Mouse (Mus musculus) liver, embryonic 14.5 days (tissue): ENCODE data around the gene Cs. TPM values are rescaled to one million over a fixed set of nuclear protein-coding genes. Genes with fewer than 3 reads are reported as not detected.

Source experiments
- ATAC-seq: fragments of 200-750 bp; cut with Nextera tagmentation; 2 replicates; pipeline ENCODE4 v1.8.0; 2017; ENCODE audit warnings: moderate number of reproducible peaks, mild to moderate bottlenecking, moderate library complexity; ENCODE audit not compliant: insufficient read depth
- DNase-seq, 3 experiments: peaks; one replicate each; pipeline ENCODE4 v3.0.0-alpha.2; 2012 to 2013; ENCODE audit warnings: low read depth in 3 of 3, low spot score in 3 of 3
- H3K27ac ChIP-seq: fragments of 300-500 bp; sonication (generic); 2 replicates; pipeline ENCODE4 v1.5.1; 2014; ENCODE audit warnings: moderate library complexity, mild to moderate bottlenecking, control low read depth, inconsistent platforms
- H3K27me3 ChIP-seq: fragments of 300-500 bp; sonication (generic); 2 replicates; pipeline ENCODE4 v1.6.1; 2014; ENCODE audit warnings: mild to moderate bottlenecking, low read length, moderate library complexity; ENCODE audit not compliant: control insufficient read depth, insufficient read depth
- H3K36me3 ChIP-seq: fragments of 300-500 bp; sonication (generic); replicated peaks from 2 replicates; pipeline ENCODE4 v1.6.1; 2014; ENCODE audit warnings: low read depth; ENCODE audit not compliant: control insufficient read depth, insufficient read depth
- H3K4me1 ChIP-seq, 2 experiments: fragments of 200-500 bp in 1 of 2; fragments of 300-500 bp in 1 of 2; sonication (generic) in 1 of 2; replicated peaks; 2 replicates each; pipeline ENCODE4 v1.6.1; 2012 to 2014; ENCODE audit warnings: antibody characterized with exemption in 1 of 2, inconsistent platforms in 1 of 2, low read length in 1 of 2; ENCODE audit not compliant: control insufficient read depth in 2 of 2, insufficient read depth in 2 of 2
- H3K4me2 ChIP-seq: fragments of 300-500 bp; sonication (generic); 2 replicates; pipeline ENCODE4 v1.6.1; 2014; ENCODE audit warnings: low read depth, mild to moderate bottlenecking, control low read depth, moderate library complexity
- H3K4me3 ChIP-seq, 2 experiments: fragments of 200-500 bp in 1 of 2; fragments of 300-500 bp in 1 of 2; sonication (generic) in 1 of 2; 2 replicates each; pipeline ENCODE4 v1.5.1; 2012 to 2014; ENCODE audit warnings: low read depth in 2 of 2, low read length in 2 of 2, mild to moderate bottlenecking in 2 of 2, control low read depth in 1 of 2, inconsistent platforms in 1 of 2, moderate library complexity in 1 of 2; ENCODE audit not compliant: insufficient read depth in 1 of 2
- H3K9ac ChIP-seq: fragments of 300-500 bp; sonication (generic); replicated peaks from 2 replicates; pipeline ENCODE4 v1.6.1; 2014; ENCODE audit warnings: mild to moderate bottlenecking, control low read depth, moderate library complexity
- H3K9me3 ChIP-seq: fragments of 300-500 bp; sonication (generic); 2 replicates; pipeline ENCODE4 v1.6.1; 2016; ENCODE audit warnings: low read length, mixed read lengths; ENCODE audit not compliant: control insufficient read depth
- CTCF ChIP-seq: IDR thresholded peaks from 2 replicates; pipeline ENCODE4 v1.5.1; 2016; ENCODE audit warnings: antibody characterized with exemption, low read depth, control low read depth
- EP300 ChIP-seq: IDR thresholded peaks from 2 replicates; pipeline ENCODE4 v1.6.1; 2016; ENCODE audit warnings: antibody characterized with exemption, low read depth
- WGBS: fragments of 180-500 bp; shearing (Covaris S2); extraction: QIAGEN DNeasy Blood & Tissue Kit; methylation state at CpG from one replicate; pipeline ENCODE4 v1.1.7; 2014; ENCODE audit not compliant: insufficient replicate concordance; 5-methylcytosine and 5-hydroxymethylcytosine counted together
- polyA plus RNA-seq, 2 experiments: library from polyadenylated mRNA; depleted of rRNA in 1 of 2; stranded (reverse) in 1 of 2; unstranded in 1 of 2; fragments of >200 nt; fragmentation: Nextera tagmentation in 1 of 2; extraction: Ambion mirVana in 1 of 2; gene quantifications; 2 replicates each; pipeline versions ENCODE4 v1.2.1 to v1.2.3; 2012 to 2014

Cs gene
- polyA plus RNA-seq, 2 experiments: 80.5 to 117 TPM

GRCm38 (mm10) chr10:128369218-128369543, 31.6 kb downstream of the Cs start:
- no peaks in the 10 kb centered on the region for H3K27me3 ChIP-seq
- H3K4me2 ChIP-seq: peak overlapping the region; percentile 98
- TF ChIP-seq EP300 (no peak), CTCF (no peak)
- peak overlapping the region; percentile 80 to 85 for H3K4me3 ChIP-seq
- peaks cover 8% of the 10 kb centered on the region for H3K36me3 ChIP-seq
- 3% methylated on average over 9 of the region's 9 CpGs for WGBS
- H3K9ac ChIP-seq: peak overlapping the region; percentile 88
- H3K4me1 ChIP-seq: peaks cover 14 to 20% of the 10 kb centered on the region in 2 experiments
- no peak for DNase-seq
- peak overlapping the region; percentile 88 for H3K27ac ChIP-seq
- no peaks in the 10 kb centered on the region for H3K9me3 ChIP-seq
- ATAC-seq: no peak

DNA sequence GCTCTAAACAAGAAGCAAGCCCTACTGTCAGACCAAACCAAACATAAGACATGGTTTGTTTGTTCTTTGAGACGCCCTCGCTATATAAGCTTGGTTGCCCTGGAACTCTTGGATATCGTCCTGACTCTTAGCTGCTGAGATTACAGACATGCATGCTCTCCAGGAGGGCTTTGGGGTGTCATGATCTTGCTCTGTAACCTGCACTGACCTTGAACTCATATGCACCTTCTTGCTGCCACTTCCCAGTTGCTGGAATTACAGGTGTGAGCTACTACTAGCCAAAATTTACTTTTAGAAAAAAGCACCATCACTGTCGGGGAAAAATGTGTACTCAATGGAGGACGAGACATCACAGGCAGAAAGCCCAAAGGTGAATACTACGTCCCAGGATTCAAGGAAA, 32.1 kb downstream of the Cs start:
- peaks cover 6% of the 10 kb centered on the region for H3K36me3 ChIP-seq
- H3K27ac ChIP-seq: peak overlapping the region; percentile 88
- TF ChIP-seq EP300 (no peak), CTCF (no peak)
- peak overlapping the region; percentile 80 to 85; a peak in 3 of 4 replicates for H3K4me3 ChIP-seq
- H3K27me3 ChIP-seq: no peaks in the 10 kb centered on the region
- peak overlapping the region; percentile 88 for H3K9ac ChIP-seq
- no peaks in the 10 kb centered on the region for H3K9me3 ChIP-seq
- peaks cover 14 to 20% of the 10 kb centered on the region in 2 experiments for H3K4me1 ChIP-seq
- ATAC-seq (no peak), DNase-seq (no peak)
- 72% methylated on average over 6 of the region's 6 CpGs for WGBS
- H3K4me2 ChIP-seq: peak overlapping the region; percentile 98

DNA sequence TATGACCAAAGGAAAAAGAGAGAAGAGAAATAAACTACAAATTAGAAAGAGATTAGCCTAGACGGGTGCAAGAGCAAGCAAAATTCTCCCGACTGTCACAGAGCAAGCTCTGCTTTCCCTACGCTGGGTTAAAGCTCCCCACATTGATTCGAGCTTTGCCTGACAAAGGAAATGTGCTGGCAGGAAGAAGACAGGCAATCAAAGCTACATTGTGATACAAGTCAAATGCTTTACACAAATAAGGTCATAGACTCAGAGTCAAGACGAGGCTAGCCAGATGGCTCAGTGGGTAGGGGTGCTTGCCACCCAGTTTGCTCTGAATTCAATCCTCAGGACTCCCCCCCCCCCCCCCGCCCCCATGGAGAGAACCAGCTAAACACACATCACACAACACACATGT, 32.5 kb downstream of the Cs start:
- DNase-seq (no peak), ATAC-seq (no peak)
- Histone ChIP-seq H3K9me3 (no peaks in the 10 kb centered on the region), H3K27me3 (no peaks in the 10 kb centered on the region), H3K4me2 (peak overlapping the region; percentile 98; the same call in 1 of the 2 replicates), H3K36me3 (peaks cover 3% of the 10 kb centered on the region; the same call in 1 of the 2 replicates), H3K9ac (no peak overlapping the region), H3K4me1 (peaks cover 14 to 20% of the 10 kb centered on the region in 2 experiments), H3K27ac (no peak overlapping the region), H3K4me3 (no peak overlapping the region)
- WGBS: 71% methylated on average over 5 of the region's 6 CpGs
- TF ChIP-seq EP300 (no peak), CTCF (no peak)

DNA sequence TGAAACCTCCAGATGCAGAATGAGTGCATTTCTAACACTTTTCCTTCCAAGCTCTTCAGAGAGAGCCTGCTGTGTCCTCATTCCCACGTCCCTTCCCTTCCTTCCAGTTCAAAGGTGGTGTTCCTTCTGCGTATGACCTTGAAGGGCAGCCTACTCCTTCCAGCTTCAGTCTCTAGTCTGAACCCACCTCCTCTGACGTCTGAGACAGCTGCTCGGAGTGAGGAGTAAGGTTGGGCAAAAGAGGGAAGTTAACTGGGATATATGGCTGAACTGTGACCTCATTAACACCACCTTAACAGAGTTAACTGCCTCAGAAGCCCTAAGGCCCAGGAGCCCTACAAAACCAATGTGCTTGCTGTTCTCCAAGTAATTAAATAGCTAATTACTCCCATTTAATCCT, 33.1 kb downstream of the Cs start:
- Histone ChIP-seq H3K27me3 (no peaks in the 10 kb centered on the region), H3K4me3 (no peak overlapping the region), H3K4me1 (peaks cover 14 to 20% of the 10 kb centered on the region in 2 experiments), H3K9me3 (no peaks in the 10 kb centered on the region), H3K4me2 (no peak overlapping the region), H3K36me3 (no peaks in the 10 kb centered on the region), H3K27ac (no peak overlapping the region), H3K9ac (no peak overlapping the region)
- 54% methylated on average over 4 of the region's 4 CpGs for WGBS
- TF ChIP-seq EP300 (no peak), CTCF (no peak)
- no peak for DNase-seq
- ATAC-seq: no peak

GRCm38 (mm10) chr10:128372142-128372541, 34.6 kb downstream of the Cs start:
- no peaks in the 10 kb centered on the region for H3K27me3 ChIP-seq
- H3K9ac ChIP-seq: no peak overlapping the region
- TF ChIP-seq CTCF (peak; percentile 43), EP300 (no peak)
- no peak overlapping the region for H3K4me2 ChIP-seq
- H3K36me3 ChIP-seq: no peaks in the 10 kb centered on the region
- H3K9me3 ChIP-seq: no peaks in the 10 kb centered on the region
- ATAC-seq: no peak
- no peak for DNase-seq
- WGBS: 66% methylated on average over 5 of the region's 5 CpGs
- H3K4me3 ChIP-seq: no peak overlapping the region
- no peak overlapping the region for H3K27ac ChIP-seq
- H3K4me1 ChIP-seq: peaks cover 16 to 27% of the 10 kb centered on the region in 2 experiments
